Mouse (Mus musculus): Measurements from ENCODE around the gene Ifit3.
A peak's percentile ranks its signal among the peaks of the same experiment; 100 is the strongest.
"Not testable (repeated sequence)": the region's sequence is repeated elsewhere in the genome, so short reads cannot be mapped to it uniquely, and the experiment has no call there.

The Ifit3 gene

GRCm38 (mm10) chr19:34587898-34588692, 4.8 kb downstream of the Ifit3 start:
- DNase-seq (ENCODE audit: low spot score in 2 of 2) = not testable (repeated sequence)

GRCm38 (mm10) chr19:34588959-34589358, 5.6 kb downstream of the Ifit3 start:
- DNase-seq (ENCODE audit: low spot score in 2 of 2) = no peak

DNA sequence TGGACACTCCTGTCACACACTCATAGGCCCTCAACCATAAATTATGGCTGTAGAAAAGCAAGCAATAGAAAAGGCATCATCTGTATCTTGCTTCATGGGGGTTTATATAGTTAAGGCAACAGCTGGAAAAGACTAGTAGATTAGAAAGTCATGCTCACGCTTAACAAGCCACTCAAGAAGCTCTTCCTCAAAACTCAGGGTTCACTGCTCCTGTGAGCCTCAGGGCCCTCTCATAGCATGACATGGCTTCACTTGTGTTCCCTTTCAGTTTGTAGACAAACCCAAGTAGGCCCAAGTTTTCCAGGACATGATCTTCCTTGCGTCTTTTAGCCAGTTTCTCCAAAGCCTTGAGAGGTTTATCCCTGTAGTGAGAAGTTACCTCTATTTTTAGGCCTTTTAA, 10.1 kb downstream of the Ifit3 start:
- DNase-seq (ENCODE audit: low spot score in 2 of 2) = no peak

- not testable (repeated sequence) for DNase-seq (ENCODE audit: low spot score in 2 of 2)
These were observed 11.2 kb downstream of the Ifit3 start for GRCm38 (mm10) chr19:34594523-34594922.

GRCm38 (mm10) chr19:34596811-34597210, 13.5 kb downstream of the Ifit3 start:
- no peak for DNase-seq (ENCODE audit: low spot score in 2 of 2)

- peak in 1 of 2 experiments; percentile 32 for DNase-seq (ENCODE audit: low spot score in 2 of 2)
These were observed 15.0 kb downstream of the Ifit3 start for GRCm38 (mm10) chr19:34598341-34598740.

DNA sequence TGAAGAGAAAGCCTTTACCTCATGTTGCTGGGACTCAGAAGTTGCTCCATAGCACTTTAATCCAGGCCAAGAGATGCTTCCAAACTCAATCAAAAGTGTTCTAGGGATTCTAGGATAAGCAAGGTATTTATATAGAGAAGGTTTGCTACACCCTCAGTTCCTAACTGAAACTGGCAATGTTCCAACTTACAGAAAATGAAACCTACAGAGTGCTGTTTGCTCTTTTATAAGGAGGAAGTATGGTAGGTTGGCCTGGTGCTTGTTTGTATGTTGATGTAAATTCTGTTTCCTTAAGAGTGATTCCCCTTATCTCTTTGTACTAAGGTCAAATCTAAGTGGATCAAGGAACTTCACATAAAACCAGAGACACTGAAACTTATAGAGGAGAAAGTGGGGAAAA, 15.9 kb downstream of the Ifit3 start:
- not testable (repeated sequence) for DNase-seq (ENCODE audit: low spot score in 2 of 2)

GRCm38 (mm10) chr19:34601888-34602287, 18.6 kb downstream of the Ifit3 start, which contains the start of gene Ifit1bl1:
Ifit1bl1 (minus strand) TSS chr19:34601956.
- DNase-seq (ENCODE audit: low spot score in 2 of 2) = not testable (repeated sequence)

- DNase-seq (ENCODE audit: low spot score in 2 of 2) = no peak
These were observed 22.1 kb downstream of the Ifit3 start for GRCm38 (mm10) chr19:34605472-34605871.

- DNase-seq (ENCODE audit: low spot score in 2 of 2) = peak in 1 of 2 experiments; percentile 18
These were observed 24.1 kb downstream of the Ifit3 start, which contains the start of gene Ifit3b for GRCm38 (mm10) chr19:34607237-34608051. Ifit3b (plus strand) TSS chr19:34607970.

- DNase-seq (ENCODE audit: low spot score in 2 of 2) = not testable (repeated sequence)
These were observed 26.8 kb downstream of the Ifit3 start for GRCm38 (mm10) chr19:34610118-34610517.

DNA sequence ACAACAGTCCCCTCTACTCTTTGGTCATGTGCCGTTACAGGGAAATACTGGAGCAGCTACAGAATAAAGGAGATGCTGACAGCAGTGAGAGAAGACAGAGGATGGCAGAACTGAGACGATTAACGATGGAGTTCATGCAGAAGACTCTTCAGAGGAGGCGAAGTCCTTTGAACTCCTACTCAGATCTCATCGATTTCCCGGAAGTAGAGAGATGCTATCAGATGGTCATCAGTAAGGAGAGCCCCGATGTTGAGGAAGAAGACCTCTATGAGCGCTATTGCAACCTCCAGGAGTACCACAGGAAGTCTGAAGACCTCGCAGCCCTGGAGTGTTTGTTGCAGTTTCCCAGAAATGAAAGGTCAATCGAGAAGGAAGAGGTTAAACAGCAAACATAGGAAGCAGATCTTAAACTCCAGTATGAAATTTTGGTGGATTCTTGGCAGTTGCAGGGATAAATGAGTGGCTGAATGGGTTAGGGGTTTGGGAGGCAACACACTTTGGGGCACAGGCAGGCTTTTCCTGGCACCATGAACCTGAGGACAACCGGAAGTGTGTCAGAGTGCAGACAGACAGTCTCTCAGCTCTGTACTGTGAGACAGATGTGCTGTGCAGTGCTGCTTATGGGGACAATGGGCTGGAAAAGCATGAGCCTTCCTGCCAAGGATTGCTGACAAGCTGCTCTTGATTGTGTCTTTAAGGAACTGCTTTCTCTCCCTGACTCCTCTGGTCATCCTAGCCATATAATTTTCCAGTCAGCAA, 29.1 kb downstream of the Ifit3 start:
- not testable (repeated sequence) for DNase-seq (ENCODE audit: low spot score in 2 of 2)

GRCm38 (mm10) chr19:34620871-34621270, 37.5 kb downstream of the Ifit3 start:
- DNase-seq (ENCODE audit: low spot score in 2 of 2) = no peak

GRCm38 (mm10) chr19:34623781-34624180, 40.5 kb downstream of the Ifit3 start:
- DNase-seq (ENCODE audit: low spot score in 2 of 2) = no peak

GRCm38 (mm10) chr19:34624663-34625062, 41.3 kb downstream of the Ifit3 start:
- DNase-seq (ENCODE audit: low spot score in 2 of 2) = no peak

GRCm38 (mm10) chr19:34627496-34627895, 44.2 kb downstream of the Ifit3 start:
- DNase-seq (ENCODE audit: low spot score in 2 of 2) = no peak

- DNase-seq (ENCODE audit: low spot score in 2 of 2) = no peak
These were observed 48.2 kb downstream of the Ifit3 start for GRCm38 (mm10) chr19:34631487-34631886.

- DNase-seq (ENCODE audit: low spot score in 2 of 2) = no peak
These were observed 50.2 kb downstream of the Ifit3 start for GRCm38 (mm10) chr19:34633484-34633883.

GRCm38 (mm10) chr19:34636933-34637557, 53.7 kb downstream of the Ifit3 start:
- DNase-seq (ENCODE audit: low spot score in 2 of 2) = peak; percentile 60 to 69
